Mouse (Mus musculus): ENCODE data around the gene Hmgcl.

Gene Hmgcl

GRCm38 (mm10) chr4:135946278-135946658 lies at the start of gene Hmgcl:
TSS of gene Hmgcl (plus strand) at chr4:135946448.
- peak; percentile 96 for DNase-seq

GRCm38 (mm10) chr4:135898380-135899049 lies 47.7 kb upstream of the Hmgcl start:
- DNase-seq = peak; percentile 86

GRCm38 (mm10) chr4:135899050-135899448 lies 47.2 kb upstream of the Hmgcl start:
- no peak for DNase-seq

GRCm38 (mm10) chr4:135900008-135900407 lies 46.2 kb upstream of the Hmgcl start:
- DNase-seq = no peak

- no peak for DNase-seq
Measured at GRCm38 (mm10) chr4:135902606-135903242, 43.5 kb upstream of the Hmgcl start.

- DNase-seq = no peak
Measured at GRCm38 (mm10) chr4:135904810-135905209, 41.4 kb upstream of the Hmgcl start.

GRCm38 (mm10) chr4:135906633-135907032 lies 39.6 kb upstream of the Hmgcl start:
- DNase-seq = no peak

GRCm38 (mm10) chr4:135909326-135910066 lies 36.8 kb upstream of the Hmgcl start:
- no peak for DNase-seq

GRCm38 (mm10) chr4:135911531-135911930 lies 34.7 kb upstream of the Hmgcl start:
- DNase-seq = peak; percentile 16

- DNase-seq = peak; percentile 14
Measured at GRCm38 (mm10) chr4:135912164-135912563, 34.1 kb upstream of the Hmgcl start.

GRCm38 (mm10) chr4:135912835-135913234 lies 33.4 kb upstream of the Hmgcl start:
- DNase-seq = peak; percentile 32

- DNase-seq = no peak
Measured at GRCm38 (mm10) chr4:135913433-135913832, 32.8 kb upstream of the Hmgcl start.

GRCm38 (mm10) chr4:135918635-135919279 lies 27.5 kb upstream of the Hmgcl start:
- DNase-seq = no peak

GRCm38 (mm10) chr4:135919280-135919639 lies 27.0 kb upstream of the Hmgcl start:
- DNase-seq = no peak

- peak; percentile 97 for DNase-seq
Measured at GRCm38 (mm10) chr4:135920304-135921241, 25.7 kb upstream of the Hmgcl start, which contains the start of gene Fuca1. TSS of gene Fuca1 (plus strand) at chr4:135920735.

GRCm38 (mm10) chr4:135921257-135922120 lies 24.8 kb upstream of the Hmgcl start:
- peak; percentile 23 for DNase-seq

GRCm38 (mm10) chr4:135922190-135922589 lies 24.1 kb upstream of the Hmgcl start:
- no peak for DNase-seq

- DNase-seq = no peak
Measured at GRCm38 (mm10) chr4:135924418-135924817, 21.8 kb upstream of the Hmgcl start.

- no peak for DNase-seq
Measured at GRCm38 (mm10) chr4:135925341-135925740, 20.9 kb upstream of the Hmgcl start.

- DNase-seq = no peak
Measured at GRCm38 (mm10) chr4:135926195-135926808, 19.9 kb upstream of the Hmgcl start.

GRCm38 (mm10) chr4:135926861-135927260 lies 19.4 kb upstream of the Hmgcl start:
- no peak for DNase-seq
